Mouse (Mus musculus) midbrain, embryonic 15.5 days (tissue): ENCODE data around the gene Spock1. TPM values are rescaled to one million over a fixed set of nuclear protein-coding genes. Genes with fewer than 3 reads are reported as not detected.
A peak's percentile ranks its signal among the peaks of the same experiment; 100 is the strongest.

Source experiments
- ATAC-seq: fragments of 200-750 bp; cut with Nextera tagmentation; replicated peaks from 2 replicates; pipeline ENCODE4 v1.8.0; 2017; ENCODE audit warnings: moderate TSS enrichment
- H3K27ac ChIP-seq: fragments of 300-500 bp; sonication (generic); 2 replicates; pipeline ENCODE4 v1.5.1; 2015; ENCODE audit warnings: mild to moderate bottlenecking, inconsistent platforms
- H3K27me3 ChIP-seq: fragments of 300-500 bp; sonication (generic); replicated peaks from 2 replicates; pipeline ENCODE4 v1.6.1; 2015; ENCODE audit warnings: inconsistent platforms
- H3K36me3 ChIP-seq: fragments of 300-500 bp; sonication (generic); replicated peaks from 2 replicates; pipeline ENCODE4 v1.6.1; 2015; ENCODE audit warnings: inconsistent platforms
- H3K4me1 ChIP-seq: fragments of 300-500 bp; sonication (generic); 2 replicates; pipeline ENCODE4 v1.6.1; 2015; ENCODE audit warnings: inconsistent platforms
- H3K4me2 ChIP-seq: fragments of 300-500 bp; sonication (generic); 2 replicates; pipeline ENCODE4 v1.6.1; 2015; ENCODE audit warnings: inconsistent platforms, mild to moderate bottlenecking, moderate library complexity
- H3K4me3 ChIP-seq: fragments of 300-500 bp; sonication (generic); 2 replicates; pipeline ENCODE4 v1.5.1; 2015; ENCODE audit warnings: mild to moderate bottlenecking, inconsistent platforms
- H3K9ac ChIP-seq: fragments of 300-500 bp; sonication (generic); 2 replicates; pipeline ENCODE4 v1.6.1; 2015; ENCODE audit warnings: mild to moderate bottlenecking, inconsistent platforms
- H3K9me3 ChIP-seq: fragments of 300-500 bp; sonication (generic); 2 replicates; pipeline ENCODE4 v1.6.1; 2016; ENCODE audit warnings: inconsistent platforms
- WGBS: fragments of 180-500 bp; shearing (Covaris S2); methylation state at CpG from one replicate; pipeline ENCODE4 v1.1.7; 2015; ENCODE audit warnings: mixed read lengths; 5-methylcytosine and 5-hydroxymethylcytosine counted together
- polyA plus RNA-seq: library from polyadenylated mRNA; unstranded; fragments of >200 nt; fragmentation: Nextera tagmentation; extraction: Ambion mirVana; gene quantifications from 2 replicates; pipeline ENCODE4 v1.2.1, GENCODE M21; 2015

The Spock1 gene
- polyA plus RNA-seq, 1 experiment from 2014 or later = 71.0 TPM

- Histone ChIP-seq H3K9me3 (no peaks in the 10 kb centered on the region), H3K4me3 (peak overlapping the region; percentile 75), H3K4me1 (peaks cover 20% of the 10 kb centered on the region), H3K27ac (peak overlapping the region; percentile 62), H3K36me3 (no peaks in the 10 kb centered on the region), H3K27me3 (no peaks in the 10 kb centered on the region; the same call in 1 of the 2 replicates), H3K9ac (peak overlapping the region; percentile 80), H3K4me2 (peak overlapping the region; percentile 88)
- WGBS = under 1% methylated on average over 60 of the region's 60 CpGs
- ATAC-seq = peak; percentile 81
Observed at GRCm38 (mm10) chr13:57907428-57908265, 485 bp downstream of the Spock1 start.

GRCm38 (mm10) chr13:57894597-57894996 lies 13.5 kb downstream of the Spock1 start:
- 65% methylated on average over 8 of the region's 8 CpGs for WGBS
- no peaks in the 10 kb centered on the region for H3K27me3 ChIP-seq
- H3K4me3 ChIP-seq = no peak overlapping the region
- no peak overlapping the region for H3K9ac ChIP-seq
- peaks cover 7% of the 10 kb centered on the region for H3K4me1 ChIP-seq
- ATAC-seq = no peak
- 0 out of 2 replicates have a peak, but pooled peaks cover 4% of the 10 kb centered on the region for H3K36me3 ChIP-seq
- no peaks in the 10 kb centered on the region for H3K9me3 ChIP-seq
- no peak overlapping the region for H3K27ac ChIP-seq
- no peak overlapping the region for H3K4me2 ChIP-seq

- H3K27me3 ChIP-seq = no peaks in the 10 kb centered on the region
- no peaks in the 10 kb centered on the region for H3K9me3 ChIP-seq
- H3K4me2 ChIP-seq = 0 out of 2 replicates have a peak overlapping the region, but pooled peaks have one; percentile 13
- 45% methylated on average over 9 of the region's 9 CpGs for WGBS
- H3K9ac ChIP-seq = no peak overlapping the region
- H3K4me1 ChIP-seq = peaks cover 16% of the 10 kb centered on the region
- no peak for ATAC-seq
- no peaks in the 10 kb centered on the region for H3K36me3 ChIP-seq
- H3K27ac ChIP-seq = no peak overlapping the region
- no peak overlapping the region for H3K4me3 ChIP-seq
Observed at GRCm38 (mm10) chr13:57889708-57890107, 18.4 kb downstream of the Spock1 start.

- no peak for ATAC-seq
- Histone ChIP-seq H3K36me3 (no peaks in the 10 kb centered on the region), H3K4me2 (no peak overlapping the region), H3K9ac (no peak overlapping the region), H3K4me1 (peaks cover 16% of the 10 kb centered on the region), H3K4me3 (no peak overlapping the region), H3K27ac (no peak overlapping the region), H3K27me3 (no peaks in the 10 kb centered on the region), H3K9me3 (no peaks in the 10 kb centered on the region)
- WGBS = 6% methylated on average over 6 of the region's 6 CpGs
Observed at GRCm38 (mm10) chr13:57889050-57889449, 19.1 kb downstream of the Spock1 start.

- ATAC-seq = no peak
- 51% methylated on average over 4 of the region's 4 CpGs for WGBS
- Histone ChIP-seq H3K27me3 (no peaks in the 10 kb centered on the region), H3K9me3 (no peaks in the 10 kb centered on the region), H3K4me3 (no peak overlapping the region), H3K9ac (no peak overlapping the region), H3K36me3 (no peaks in the 10 kb centered on the region), H3K4me2 (no peak overlapping the region), H3K4me1 (peaks cover 19% of the 10 kb centered on the region; the same call in 1 of the 2 replicates), H3K27ac (no peak overlapping the region)
Observed at GRCm38 (mm10) chr13:57879817-57880216, 28.3 kb downstream of the Spock1 start.

- no peak overlapping the region for H3K4me2 ChIP-seq
- H3K4me3 ChIP-seq = no peak overlapping the region
- H3K36me3 ChIP-seq = no peaks in the 10 kb centered on the region
- 87% methylated on average over 11 of the region's 11 CpGs for whole genome bisulfite sequencing
- no peak overlapping the region for H3K27ac ChIP-seq
- no peak overlapping the region for H3K9ac ChIP-seq
- H3K9me3 ChIP-seq = no peaks in the 10 kb centered on the region
- no peaks in the 10 kb centered on the region for H3K27me3 ChIP-seq
- peaks cover 19% of the 10 kb centered on the region; the same call in 1 of the 2 replicates for H3K4me1 ChIP-seq
- no peak for ATAC-seq
Observed at GRCm38 (mm10) chr13:57878797-57879196, 29.3 kb downstream of the Spock1 start.

- Histone ChIP-seq H3K9ac (no peak overlapping the region), H3K27ac (no peak overlapping the region; the same call in 1 of the 2 replicates), H3K27me3 (no peaks in the 10 kb centered on the region), H3K36me3 (no peaks in the 10 kb centered on the region), H3K9me3 (no peaks in the 10 kb centered on the region), H3K4me2 (no peak overlapping the region), H3K4me3 (no peak overlapping the region), H3K4me1 (peaks cover 19% of the 10 kb centered on the region; the same call in 1 of the 2 replicates)
- no peak for ATAC-seq
- 68% methylated on average over 10 of the region's 10 CpGs for WGBS
Observed at GRCm38 (mm10) chr13:57877782-57878181, 30.4 kb downstream of the Spock1 start.

GRCm38 (mm10) chr13:57876966-57877365 lies 31.2 kb downstream of the Spock1 start:
- Histone ChIP-seq H3K4me1 (peaks cover 19% of the 10 kb centered on the region; the same call in 1 of the 2 replicates), H3K9ac (no peak overlapping the region), H3K27ac (no peak overlapping the region), H3K9me3 (no peaks in the 10 kb centered on the region), H3K27me3 (no peaks in the 10 kb centered on the region), H3K36me3 (no peaks in the 10 kb centered on the region), H3K4me3 (no peak overlapping the region), H3K4me2 (no peak overlapping the region)
- no peak for ATAC-seq
- 64% methylated on average over 5 of the region's 5 CpGs for WGBS

DNA sequence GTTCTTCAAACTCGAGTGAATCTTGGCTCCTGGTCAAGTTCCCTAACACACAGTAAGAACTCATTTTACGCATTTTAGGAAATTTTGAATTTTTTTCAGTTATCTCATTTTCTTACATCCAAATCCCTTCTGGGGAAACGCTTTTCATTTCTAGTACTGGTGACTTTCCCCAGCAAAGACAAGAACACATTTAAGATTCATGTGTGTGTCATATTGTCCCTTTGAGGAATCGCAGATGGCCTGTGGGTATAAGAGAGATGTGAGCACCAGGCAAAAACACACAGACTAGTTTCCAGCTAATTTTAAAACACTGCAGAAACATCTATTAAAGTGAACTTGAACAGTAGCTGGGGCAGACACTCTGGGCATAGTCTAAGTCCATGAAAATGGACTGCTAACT lies 38.1 kb downstream of the Spock1 start:
- H3K4me1 ChIP-seq = no peaks in the 10 kb centered on the region
- no peak overlapping the region for H3K4me3 ChIP-seq
- H3K27me3 ChIP-seq = no peaks in the 10 kb centered on the region
- H3K36me3 ChIP-seq = no peaks in the 10 kb centered on the region
- no peak overlapping the region for H3K4me2 ChIP-seq
- H3K9ac ChIP-seq = no peak overlapping the region
- no peak for ATAC-seq
- 81% methylated on average over 4 of the region's 4 CpGs for WGBS
- H3K27ac ChIP-seq = no peak overlapping the region
- no peaks in the 10 kb centered on the region for H3K9me3 ChIP-seq

DNA sequence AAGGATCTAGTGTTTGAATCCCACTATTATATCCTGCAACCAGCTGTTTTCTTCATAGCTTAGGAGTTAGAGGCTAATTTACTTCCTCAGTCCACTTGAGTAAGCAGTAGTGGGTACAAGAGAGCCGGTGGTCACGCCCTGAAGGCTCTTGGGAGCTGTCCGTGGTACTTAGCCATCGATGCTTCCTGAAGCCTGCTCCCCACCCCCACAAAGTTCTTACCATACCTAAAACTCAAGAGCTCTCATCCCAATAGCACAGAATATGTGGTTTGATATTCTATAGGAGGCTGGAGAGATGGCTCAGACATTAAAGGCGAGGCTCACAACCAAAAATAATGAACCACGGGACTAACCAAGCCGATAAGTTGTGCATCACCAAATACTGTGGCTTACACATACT lies 40.5 kb downstream of the Spock1 start:
- 64% methylated on average over 7 of the region's 7 CpGs for WGBS
- Histone ChIP-seq H3K9ac (no peak overlapping the region), H3K27ac (no peak overlapping the region), H3K4me3 (no peak overlapping the region), H3K36me3 (no peaks in the 10 kb centered on the region), H3K9me3 (no peaks in the 10 kb centered on the region), H3K4me1 (no peaks in the 10 kb centered on the region), H3K27me3 (no peaks in the 10 kb centered on the region), H3K4me2 (no peak overlapping the region)
- no peak for ATAC-seq

DNA sequence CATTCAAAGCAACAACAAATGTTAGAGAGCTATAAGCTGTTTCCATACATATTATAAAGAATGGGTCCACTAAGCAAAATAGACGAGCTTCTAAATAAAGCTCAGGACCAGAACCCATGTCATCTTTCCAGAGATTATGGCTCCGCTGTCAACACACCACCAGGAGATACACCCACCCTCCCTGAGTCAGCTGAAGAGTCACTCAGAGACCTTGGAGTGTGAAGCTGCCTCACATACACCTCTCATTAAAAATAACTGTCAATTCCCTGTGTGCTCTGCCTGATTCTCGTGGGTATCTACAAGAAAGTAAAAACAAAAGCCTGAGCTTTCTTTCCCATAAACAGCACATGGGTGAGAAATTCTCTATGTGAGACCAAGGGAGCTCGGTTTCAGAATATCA lies 43.1 kb downstream of the Spock1 start:
- no peak for ATAC-seq
- Histone ChIP-seq H3K9ac (no peak overlapping the region), H3K4me2 (no peak overlapping the region), H3K27ac (no peak overlapping the region), H3K27me3 (no peaks in the 10 kb centered on the region), H3K9me3 (no peaks in the 10 kb centered on the region), H3K4me3 (no peak overlapping the region), H3K36me3 (no peaks in the 10 kb centered on the region), H3K4me1 (no peaks in the 10 kb centered on the region)
- 77% methylated on average over 4 of the region's 4 CpGs for WGBS

DNA sequence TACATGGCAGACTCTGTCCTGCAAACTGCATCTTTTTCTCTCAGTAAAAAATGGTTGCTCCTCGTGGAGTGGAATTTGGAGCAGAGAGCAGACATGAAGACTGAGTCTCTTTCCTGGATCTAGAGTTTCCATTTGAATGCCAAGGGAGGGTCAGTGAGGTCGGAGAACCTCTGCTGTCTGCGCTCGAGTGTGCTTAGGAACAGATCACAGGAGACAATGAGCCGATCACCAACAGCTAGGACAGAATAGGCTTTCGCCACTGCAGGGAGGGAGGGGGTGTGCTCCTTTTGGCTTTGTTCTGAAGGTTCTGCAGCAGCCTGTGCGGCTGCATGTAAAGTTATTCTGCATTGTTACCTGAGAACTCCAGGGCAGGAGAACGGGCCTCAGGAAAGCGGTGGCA lies 49.6 kb downstream of the Spock1 start:
- H3K4me3 ChIP-seq = no peak overlapping the region
- no peak overlapping the region for H3K27ac ChIP-seq
- no peak overlapping the region for H3K4me2 ChIP-seq
- ATAC-seq = no peak
- no peaks in the 10 kb centered on the region for H3K9me3 ChIP-seq
- H3K4me1 ChIP-seq = peaks cover 9% of the 10 kb centered on the region
- no peaks in the 10 kb centered on the region for H3K27me3 ChIP-seq
- no peaks in the 10 kb centered on the region for H3K36me3 ChIP-seq
- 27% methylated on average over 9 of the region's 9 CpGs for WGBS
- H3K9ac ChIP-seq = no peak overlapping the region

- Histone ChIP-seq H3K27ac (no peak overlapping the region), H3K4me3 (no peak overlapping the region), H3K9ac (no peak overlapping the region), H3K27me3 (no peaks in the 10 kb centered on the region), H3K9me3 (no peaks in the 10 kb centered on the region), H3K4me1 (peaks cover 9% of the 10 kb centered on the region), H3K4me2 (no peak overlapping the region), H3K36me3 (no peaks in the 10 kb centered on the region)
- no peak for ATAC-seq
- WGBS = 89% methylated on average over 3 of the region's 3 CpGs
Observed at GRCm38 (mm10) chr13:57857016-57857415, 51.1 kb downstream of the Spock1 start.
